Mouse (Mus musculus) liver, adult 2 months (tissue): ENCODE measurements around the gene Lhx2. TPM values are rescaled to one million over a fixed set of nuclear protein-coding genes. Genes with fewer than 3 reads are reported as not detected.

Source experiments
- DNase-seq: peaks from one replicate; pipeline ENCODE4 v3.0.0-alpha.2; 2011; ENCODE audit warnings: low read depth, low spot score; ENCODE audit errors: extremely low read depth
- H3K27ac ChIP-seq: fragments of 200-500 bp; replicated peaks from 2 replicates; pipeline ENCODE4 v1.5.1; 2012; ENCODE audit warnings: low read depth, mild to moderate bottlenecking, control low read depth, inconsistent platforms, low read length; ENCODE audit not compliant: insufficient read depth
- H3K27me3 ChIP-seq: fragments of 200-500 bp; 2 replicates; pipeline ENCODE4 v1.6.1; 2012; ENCODE audit warnings: mild to moderate bottlenecking, moderate library complexity, low read length, inconsistent platforms; ENCODE audit not compliant: control insufficient read depth, insufficient read depth
- H3K36me3 ChIP-seq: fragments of 200-500 bp; 2 replicates; pipeline ENCODE4 v1.6.1; 2012; ENCODE audit warnings: low read length, inconsistent platforms; ENCODE audit not compliant: control insufficient read depth, insufficient read depth
- H3K4me1 ChIP-seq: fragments of 200-500 bp; 2 replicates; pipeline ENCODE4 v1.6.1; 2011; ENCODE audit warnings: low read length; ENCODE audit not compliant: control insufficient read depth, insufficient read depth
- H3K4me3 ChIP-seq: fragments of 200-500 bp; 2 replicates; pipeline ENCODE4 v1.5.1; 2011; ENCODE audit warnings: low read depth, mild to moderate bottlenecking, control low read depth, low read length, moderate library complexity; ENCODE audit not compliant: insufficient read depth
- H3K79me2 ChIP-seq: fragments of 200-500 bp; 2 replicates; pipeline ENCODE4 v1.6.1; 2012; ENCODE audit warnings: inconsistent platforms, mild to moderate bottlenecking, low read length, moderate library complexity; ENCODE audit not compliant: control insufficient read depth, insufficient read depth
- H3K9ac ChIP-seq: fragments of 200-500 bp; 2 replicates; pipeline ENCODE4 v1.6.1; 2012; ENCODE audit warnings: low read depth, mild to moderate bottlenecking, control low read depth, inconsistent platforms, low read length
- CTCF ChIP-seq: fragments of 200-500 bp; IDR thresholded peaks from 2 replicates; pipeline ENCODE4 v1.5.1; 2011; ENCODE audit warnings: low read depth, low read length, control low read depth
- POLR2A ChIP-seq: fragments of 200-500 bp; IDR thresholded peaks from 2 replicates; pipeline ENCODE4 v1.6.1; 2011; ENCODE audit warnings: low read length, control low read depth; ENCODE audit not compliant: insufficient read depth; ENCODE audit errors: extremely low read depth
- WGBS: fragments of 180-500 bp; shearing (Covaris S2); methylation state at CpG from one replicate; pipeline ENCODE4 v1.1.7; 2018; 5-methylcytosine and 5-hydroxymethylcytosine counted together
- polyA plus RNA-seq: library from polyadenylated mRNA; depleted of rRNA; stranded (reverse); fragments of >200 nt; gene quantifications from 2 replicates; pipeline ENCODE4 v1.2.3, GENCODE M21; 2012; rRNA removed
- total RNA-seq: library from RNA; depleted of rRNA; stranded (reverse); fragments of >200 nt; gene quantifications from 2 replicates; pipeline ENCODE4 v1.2.3, GENCODE M21; 2014; rRNA removed

The Lhx2 gene
- total and polyA plus RNA-seq, 2 experiments = 1.3 to 5.4 TPM

DNA sequence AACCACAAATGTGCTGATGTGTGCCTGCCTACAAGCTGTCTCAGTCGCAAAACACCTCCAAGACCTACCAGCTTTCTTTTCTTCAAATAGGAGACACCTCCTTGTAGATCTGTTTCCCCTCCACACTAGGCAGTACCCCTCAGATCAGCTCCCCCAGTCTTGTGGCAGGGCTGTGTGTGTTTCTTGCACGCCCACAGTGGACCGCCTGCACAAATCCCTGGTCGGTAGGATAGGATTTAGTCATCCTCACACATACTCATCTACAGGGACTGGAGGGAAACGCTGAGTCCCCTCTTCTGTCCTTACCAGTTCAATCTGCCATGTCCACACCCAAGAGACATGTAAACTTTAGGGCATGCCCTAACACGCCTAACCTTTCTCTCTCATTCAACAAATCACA, 71.1 kb downstream of the Lhx2 start:
- no peaks in the 10 kb centered on the region for H3K36me3 ChIP-seq
- no peaks in the 10 kb centered on the region for H3K79me2 ChIP-seq
- WGBS = 84% methylated on average over 6 of the region's 6 CpGs
- no peak overlapping the region for H3K9ac ChIP-seq
- 0 out of 2 replicates have a peak, but pooled peaks cover 2% of the 10 kb centered on the region for H3K27me3 ChIP-seq
- no peak overlapping the region for H3K4me3 ChIP-seq
- TF ChIP-seq CTCF (no peak), POLR2A (no peak)
- no peaks in the 10 kb centered on the region for H3K4me1 ChIP-seq
- no peak for DNase-seq
- H3K27ac ChIP-seq = no peak overlapping the region

DNA sequence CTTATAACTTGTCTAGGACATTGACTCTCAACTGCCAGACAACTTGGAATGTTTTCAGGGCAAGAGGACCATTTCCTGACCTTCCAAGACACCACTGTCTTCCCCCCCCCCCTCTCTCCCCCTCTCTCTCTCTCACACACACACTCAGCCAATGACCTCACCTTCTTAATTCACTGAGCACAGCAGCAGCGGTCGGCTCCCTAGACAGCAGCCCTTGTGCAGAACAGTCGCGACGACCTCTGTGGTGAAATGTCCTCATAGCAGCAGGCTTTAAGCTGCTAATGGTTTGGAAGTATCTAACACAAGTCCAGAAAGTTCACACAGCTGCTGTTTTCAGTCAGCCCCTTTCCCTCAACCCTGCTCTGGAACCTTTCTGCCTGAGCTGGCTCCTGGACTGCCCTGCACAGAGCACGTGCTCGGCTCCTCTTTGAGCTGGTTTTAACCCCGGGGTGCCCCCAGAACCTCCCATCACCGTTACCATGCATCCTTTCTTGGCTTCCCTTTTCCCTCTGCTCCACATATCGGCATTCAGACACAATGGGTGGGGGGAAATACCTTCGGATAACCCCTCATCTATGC, 73.6 kb downstream of the Lhx2 start:
- Histone ChIP-seq H3K27me3 (no peaks in the 10 kb centered on the region; the same call in 1 of the 2 replicates), H3K4me1 (no peaks in the 10 kb centered on the region), H3K36me3 (no peaks in the 10 kb centered on the region), H3K4me3 (no peak overlapping the region), H3K79me2 (no peaks in the 10 kb centered on the region), H3K9ac (no peak overlapping the region), H3K27ac (no peak overlapping the region)
- 44% methylated on average over 11 of the region's 11 CpGs for WGBS
- TF ChIP-seq CTCF (no peak), POLR2A (no peak)
- DNase-seq = no peak

- 15% methylated on average over 4 of the region's 4 CpGs for WGBS
- TF ChIP-seq CTCF (no peak), POLR2A (no peak)
- Histone ChIP-seq H3K4me1 (no peaks in the 10 kb centered on the region), H3K27ac (no peak overlapping the region), H3K9ac (no peak overlapping the region), H3K79me2 (no peaks in the 10 kb centered on the region), H3K4me3 (no peak overlapping the region), H3K27me3 (no peaks in the 10 kb centered on the region; the same call in 1 of the 2 replicates), H3K36me3 (no peaks in the 10 kb centered on the region)
- peak; percentile 8 for DNase-seq
Observed at GRCm38 (mm10) chr2:38417970-38418369, 78.9 kb downstream of the Lhx2 start.

Other genes with a start within 250 kb of the Lhx2 start
- 14.5 and 15.2 TPM in 2 replicates for gene Dennd1a, start 51.9 kb upstream of the Lhx2 start, total RNA-seq
- gene Dennd1a, start 51.9 kb upstream of the Lhx2 start, polyA plus RNA-seq = 11.2 and 13.0 TPM in 2 replicates
- 13.6 and 17.1 TPM in 2 replicates for gene Nek6, start 172.4 kb downstream of the Lhx2 start, total RNA-seq
- gene Nek6, start 172.4 kb downstream of the Lhx2 start, polyA plus RNA-seq = 51.0 and 58.8 TPM in 2 replicates